ENCODE assay signal across 11 mouse cellular contexts in the genomic region with DNA sequence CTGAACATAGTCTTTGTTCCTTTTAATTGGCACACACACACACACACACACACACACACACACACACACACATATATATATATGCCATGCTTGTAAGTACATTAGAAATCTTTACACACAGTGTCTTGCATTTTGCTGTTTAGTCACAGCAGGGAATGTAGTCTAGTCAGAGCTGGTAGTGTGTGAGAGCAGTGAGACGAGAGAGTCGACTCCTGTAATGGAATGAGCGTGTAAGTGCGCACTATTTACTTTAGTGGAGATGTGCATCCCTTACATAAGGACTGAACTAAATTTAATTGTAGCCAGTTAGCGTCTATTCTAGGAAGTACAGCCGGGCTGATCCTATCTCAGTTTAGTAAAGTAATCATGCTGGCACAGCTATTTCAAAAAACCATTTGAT. TPM values are rescaled to one million over a fixed set of nuclear protein-coding genes. Genes with fewer than 3 reads are reported as not detected.
DNase-seq lines count a peak whose midpoint lies in the region; ATAC-seq and TF ChIP-seq lines count a peak whose summit lies in the region.
"Had no signal": no experiment of that assay in that cellular context is flagged by ENCODE, and none has a peak within 500 bp of the region (broad histone marks: within the 10 kb centered on the region; RNA-seq: fewer than 3 reads in every experiment).

No protein-coding gene starts in this region.

- H3K9ac ChIP-seq in hindbrain, embryonic 13.5 days: no peak overlapping the region
- H3K9ac ChIP-seq in hindbrain, embryonic 14.5 days: no peak overlapping the region
- 0 out of 2 replicates have a peak overlapping the region, but pooled peaks have one; percentile 17 for H3K9ac ChIP-seq in MEL (ENCODE audit: control insufficient read depth, low read depth, low read length, poor library complexity, severe bottlenecking)
- H3K9ac ChIP-seq in embryonic facial prominence, embryonic 14.5 days (ENCODE audit: low read depth, low read length): no peak overlapping the region
- no peak overlapping the region for H3K9ac ChIP-seq in neural tube, embryonic 13.5 days
- H3K9ac ChIP-seq: liver, embryonic 15.5 days had no signal

- no peak for DNase-seq in hindbrain, embryonic 14.5 days (ENCODE audit: low spot score)
- peak; percentile 47 for DNase-seq in MEL (ENCODE audit: low read depth, low spot score)
- no peak for DNase-seq in embryonic facial prominence, embryonic 14.5 days (ENCODE audit: low spot score)
- no peak for DNase-seq in gastrocnemius, adult 18-20 months (ENCODE audit: low spot score)
- DNase-seq: kidney, adult 9 months; thymus, postnatal 36 days had no signal

- no peak for TF ChIP-seq CTCF in MEL (IDR thresholded peaks at IDR 0.05 in 2 of 3, conservative IDR thresholded peaks at IDR 0.05 in 1 of 3; ENCODE audit: control insufficient read depth in 1 of 3, insufficient read depth in 1 of 3, low read depth in 2 of 3, low read length in 3 of 3, poor library complexity in 1 of 3, severe bottlenecking in 1 of 3)

- TF ChIP-seq POLR2A in MEL (IDR thresholded peaks at IDR 0.05; ENCODE audit: control insufficient read depth in 1 of 2, insufficient read depth in 1 of 2, low read depth in 1 of 2, low read length in 2 of 2, poor library complexity in 1 of 2): no peak

- WGBS in hindbrain, embryonic 13.5 days: 71% methylated on average over 6 of the region's 6 CpGs
- 55% methylated on average over 6 of the region's 6 CpGs for WGBS in hindbrain, embryonic 14.5 days
- WGBS in embryonic facial prominence, embryonic 14.5 days: 66% methylated on average over 6 of the region's 6 CpGs
- WGBS in neural tube, embryonic 13.5 days: 55% methylated on average over 6 of the region's 6 CpGs

- H3K27me3 ChIP-seq in hindbrain, embryonic 13.5 days: no peaks in the 10 kb centered on the region
- no peaks in the 10 kb centered on the region for H3K27me3 ChIP-seq in hindbrain, embryonic 14.5 days (ENCODE audit: control insufficient read depth, insufficient read depth, low read length)
- H3K27me3 ChIP-seq in MEL (ENCODE audit: control insufficient read depth in 1 of 2, insufficient read depth in 2 of 2, low read length in 2 of 2): no peaks in the 10 kb centered on the region
- H3K27me3 ChIP-seq in embryonic facial prominence, embryonic 14.5 days (replicated peaks; ENCODE audit: control insufficient read depth, insufficient read depth, low read length): no peaks in the 10 kb centered on the region
- no peaks in the 10 kb centered on the region for H3K27me3 ChIP-seq in neural tube, embryonic 13.5 days
- H3K27me3 ChIP-seq: liver, embryonic 15.5 days had no signal

- no peak overlapping the region for H3K4me3 ChIP-seq in hindbrain, embryonic 13.5 days
- H3K4me3 ChIP-seq in hindbrain, embryonic 14.5 days (replicated peaks; ENCODE audit: low read length): no peak overlapping the region
- H3K4me3 ChIP-seq in MEL (ENCODE audit: control insufficient read depth in 1 of 2, insufficient read depth in 1 of 2, low read depth in 2 of 2, low read length in 2 of 2): no peak overlapping the region
- H3K4me3 ChIP-seq in embryonic facial prominence, embryonic 14.5 days (ENCODE audit: low read depth, low read length): no peak overlapping the region
- no peak overlapping the region for H3K4me3 ChIP-seq in neural tube, embryonic 13.5 days
- H3K4me3 ChIP-seq: liver, embryonic 15.5 days had no signal

- 0 out of 2 replicates have a peak overlapping the region, but pooled peaks have one; percentile 8 for H3K27ac ChIP-seq in hindbrain, embryonic 13.5 days
- no peak overlapping the region for H3K27ac ChIP-seq in hindbrain, embryonic 14.5 days
- peak overlapping the region; percentile 64 for H3K27ac ChIP-seq in MEL (ENCODE audit: control insufficient read depth, low read depth, low read length)
- H3K27ac ChIP-seq in embryonic facial prominence, embryonic 14.5 days (replicated peaks; ENCODE audit: low read depth, low read length): peak overlapping the region; percentile 28; the same call in 1 of the 2 replicates
- 0 out of 2 replicates have a peak overlapping the region, but pooled peaks have one; percentile 15 for H3K27ac ChIP-seq in neural tube, embryonic 13.5 days (replicated peaks)
- H3K27ac ChIP-seq: liver, embryonic 15.5 days had no signal

- peak; percentile 34; the same call in 1 of the 2 replicates for ATAC-seq in hindbrain, embryonic 13.5 days (ENCODE audit: low FRiP score)
- ATAC-seq in hindbrain, embryonic 14.5 days (ENCODE audit: low FRiP score): no peak
- ATAC-seq in embryonic facial prominence, embryonic 14.5 days (ENCODE audit: low read depth): 0 out of 2 replicates have a peak, but pooled peaks have one; percentile 21
- ATAC-seq in neural tube, embryonic 13.5 days (ENCODE audit: low read depth): peak; percentile 60
- no peak for ATAC-seq in megakaryocyte, adult 5-6 weeks (ENCODE audit: poor library complexity, severe bottlenecking)
- ATAC-seq: CD4-positive, CD25-positive, alpha-beta regulatory T cell, adult 4 months had no signal

- no peaks in the 10 kb centered on the region for H3K9me3 ChIP-seq in hindbrain, embryonic 13.5 days
- no peaks in the 10 kb centered on the region for H3K9me3 ChIP-seq in hindbrain, embryonic 14.5 days (ENCODE audit: control insufficient read depth, low read length)
- H3K9me3 ChIP-seq in MEL (replicated peaks; ENCODE audit: insufficient read depth, low read length): no peaks in the 10 kb centered on the region
- H3K9me3 ChIP-seq in embryonic facial prominence, embryonic 14.5 days (ENCODE audit: control insufficient read depth, low read length): no peaks in the 10 kb centered on the region
- H3K9me3 ChIP-seq in neural tube, embryonic 13.5 days: no peaks in the 10 kb centered on the region
- H3K9me3 ChIP-seq: liver, embryonic 15.5 days had no signal

- TF ChIP-seq RAD21 in MEL (IDR thresholded peaks at IDR 0.05; ENCODE audit: low read depth, low read length): no peak

- peak in 1 of 2 experiments; percentile 28; a peak in 1 of 4 replicates for TF ChIP-seq EP300 in MEL (IDR thresholded peaks at IDR 0.05; ENCODE audit: low read depth in 1 of 2, low read length in 2 of 2)

- no peak overlapping the region for H3K4me2 ChIP-seq in hindbrain, embryonic 13.5 days
- H3K4me2 ChIP-seq in hindbrain, embryonic 14.5 days (replicated peaks): no peak overlapping the region
- H3K4me2 ChIP-seq in embryonic facial prominence, embryonic 14.5 days (ENCODE audit: low read depth, low read length): 0 out of 2 replicates have a peak overlapping the region, but pooled peaks have one; percentile 4
- H3K4me2 ChIP-seq in neural tube, embryonic 13.5 days: no peak overlapping the region
- H3K4me2 ChIP-seq: liver, embryonic 15.5 days had no signal

- peaks cover 31% of the 10 kb centered on the region for H3K4me1 ChIP-seq in hindbrain, embryonic 13.5 days (replicated peaks)
- peaks cover 4% of the 10 kb centered on the region; the same call in 1 of the 2 replicates for H3K4me1 ChIP-seq in hindbrain, embryonic 14.5 days (replicated peaks; ENCODE audit: control insufficient read depth, insufficient read depth, low read length)
- H3K4me1 ChIP-seq in MEL (ENCODE audit: control insufficient read depth in 1 of 2, insufficient read depth in 2 of 2, low read length in 2 of 2): peaks cover 16 to 28% of the 10 kb centered on the region in 2 experiments
- H3K4me1 ChIP-seq in embryonic facial prominence, embryonic 14.5 days (ENCODE audit: control insufficient read depth, insufficient read depth, low read length): peaks cover 15% of the 10 kb centered on the region
- peaks cover 49% of the 10 kb centered on the region for H3K4me1 ChIP-seq in neural tube, embryonic 13.5 days (replicated peaks)

- no peaks in the 10 kb centered on the region for H3K36me3 ChIP-seq in hindbrain, embryonic 13.5 days
- no peaks in the 10 kb centered on the region for H3K36me3 ChIP-seq in hindbrain, embryonic 14.5 days (replicated peaks; ENCODE audit: control insufficient read depth, insufficient read depth)
- H3K36me3 ChIP-seq in MEL (ENCODE audit: control insufficient read depth in 1 of 2, insufficient read depth in 2 of 2, low read length in 2 of 2): peaks cover 0 to 27% of the 10 kb centered on the region in 2 experiments; a peak in 2 of 4 replicates
- H3K36me3 ChIP-seq in embryonic facial prominence, embryonic 14.5 days (ENCODE audit: control insufficient read depth, insufficient read depth, low read length): no peaks in the 10 kb centered on the region
- no peaks in the 10 kb centered on the region for H3K36me3 ChIP-seq in neural tube, embryonic 13.5 days
- H3K36me3 ChIP-seq: liver, embryonic 15.5 days had no signal

- peaks cover 43% of the 10 kb centered on the region for H3K79me2 ChIP-seq in MEL (ENCODE audit: control insufficient read depth, insufficient read depth, low read length, poor library complexity)

TF ChIP-seq in MEL, 35 proteins besides CTCF, POLR2A, EP300 and RAD21:
- 0 out of 2 replicates have a peak, but pooled peaks have one; percentile 9 for TF ChIP-seq ELF1 (IDR thresholded peaks at IDR 0.05; ENCODE audit: low read depth, low read length)
- TF ChIP-seq TCF12 (IDR thresholded peaks at IDR 0.05; ENCODE audit: low read depth, low read length): 0 out of 2 replicates have a peak, but pooled peaks have one; percentile 8
- no peak for TF ChIP-seq RCOR1 (IDR thresholded peaks at IDR 0.05; ENCODE audit: low read depth, low read length)
- 0 out of 2 replicates have a peak, but pooled peaks have one; percentile 25 for TF ChIP-seq GATA1 (IDR thresholded peaks at IDR 0.05; ENCODE audit: low read depth, low read length)
- TF ChIP-seq MYC (IDR thresholded peaks at IDR 0.05; ENCODE audit: low read depth, low read length): 0 out of 2 replicates have a peak, but pooled peaks have one; percentile 13
- TF ChIP-seq ETS1 (IDR thresholded peaks at IDR 0.05; ENCODE audit: low read depth, low read length): 0 out of 2 replicates have a peak, but pooled peaks have one; percentile 32

RNA-seq across cellular contexts. Expression of a gene that starts 44.5 kb away (rescaled TPM):
- polyA plus RNA-seq in hindbrain, embryonic 13.5 days (2015; fragmentation: Nextera tagmentation; extraction: Ambion mirVana): 6.2 and 7.2 TPM in 2 replicates
- polyA plus RNA-seq in hindbrain, embryonic 14.5 days (2014; fragmentation: Nextera tagmentation; extraction: Ambion mirVana): 9.5 and 9.9 TPM in 2 replicates
- total RNA-seq in MEL (2012; rRNA removed): 8.9 and 11.2 TPM in 2 replicates
- polyA plus RNA-seq in MEL (2012; ENCODE audit: insufficient read depth in 1 of 2, insufficient read length in 2 of 2, low read depth in 1 of 2, low replicate concordance in 2 of 2, missing spikeins in 1 of 2): 10 to 100 TPM; 24.8 to 67.1 TPM
- 8.0 and 8.5 TPM in 2 replicates for polyA plus RNA-seq in embryonic facial prominence, embryonic 14.5 days (2014; fragmentation: Nextera tagmentation; extraction: Ambion mirVana)
- polyA plus RNA-seq in neural tube, embryonic 13.5 days (2015; fragmentation: Nextera tagmentation; extraction: Ambion mirVana): 7.9 and 9.3 TPM in 2 replicates
- 7.3 and 8.2 TPM in 2 replicates for total RNA-seq in megakaryocyte, adult 5-6 weeks (2015)
- 6.1 and 7.2 TPM in 2 replicates for total RNA-seq in megakaryocyte, adult 5-6 weeks (2017)
- total RNA-seq in gastrocnemius, adult 18-20 months (2021): 1 to 10 TPM; 2.5 to 4.7 TPM

Comparison
In these comparisons a context has a peak if more than half of its experiments do, and no peak if none do; other contexts are left out.
1. ATAC-seq: peak in hindbrain, embryonic 13.5 days (single experiment), embryonic facial prominence, embryonic 14.5 days (single experiment) and neural tube, embryonic 13.5 days (single experiment); none in hindbrain, embryonic 14.5 days (single experiment) and megakaryocyte, adult 5-6 weeks (single experiment).